Mouse (Mus musculus) stomach, postnatal 0 days (tissue): Measurements from ENCODE around the gene Pnp. TPM values are rescaled to one million over a fixed set of nuclear protein-coding genes. Genes with fewer than 3 reads are reported as not detected.
"Not testable (repeated sequence)": the region's sequence is repeated elsewhere in the genome, so short reads cannot be mapped to it uniquely, and the experiment has no call there.

Experiments
- ATAC-seq: fragments of 200-750 bp; cut with Nextera tagmentation; 2 replicates; pipeline ENCODE4 v1.8.0; 2017; ENCODE audit not compliant: low FRiP score, low TSS enrichment
- DNase-seq: peaks from one replicate; pipeline ENCODE4 v3.0.0-alpha.2; 2016; ENCODE audit warnings: low spot score
- H3K27ac ChIP-seq: fragments of 300-500 bp; sonication (generic); replicated peaks from 2 replicates; pipeline ENCODE4 v1.5.1; 2014; ENCODE audit warnings: mild to moderate bottlenecking, control low read depth
- H3K27me3 ChIP-seq: fragments of 300-500 bp; sonication (generic); 2 replicates; pipeline ENCODE4 v1.6.1; 2014; ENCODE audit warnings: low read length; ENCODE audit not compliant: control insufficient read depth, insufficient read depth
- H3K36me3 ChIP-seq: fragments of 300-500 bp; sonication (generic); 2 replicates; pipeline ENCODE4 v1.6.1; 2014; ENCODE audit warnings: low read length, mixed read lengths; ENCODE audit not compliant: control insufficient read depth, insufficient read depth
- H3K4me1 ChIP-seq: fragments of 300-500 bp; sonication (generic); replicated peaks from 2 replicates; pipeline ENCODE4 v1.6.1; 2014; ENCODE audit warnings: antibody characterized with exemption; ENCODE audit not compliant: control insufficient read depth, insufficient read depth
- H3K4me2 ChIP-seq: fragments of 300-500 bp; sonication (generic); replicated peaks from 2 replicates; pipeline ENCODE4 v1.6.1; 2014; ENCODE audit warnings: low read depth, mild to moderate bottlenecking, control low read depth, moderate library complexity
- H3K4me3 ChIP-seq: fragments of 300-500 bp; sonication (generic); 2 replicates; pipeline ENCODE4 v1.5.1; 2014; ENCODE audit warnings: low read depth, low read length, control low read depth
- H3K9ac ChIP-seq: fragments of 300-500 bp; sonication (generic); 2 replicates; pipeline ENCODE4 v1.6.1; 2014; ENCODE audit warnings: mild to moderate bottlenecking, low read length, control low read depth, mixed read lengths
- H3K9me3 ChIP-seq: fragments of 300-500 bp; sonication (generic); 2 replicates; pipeline ENCODE4 v1.6.1; 2016; ENCODE audit warnings: low read length; ENCODE audit not compliant: control insufficient read depth
- CTCF ChIP-seq: IDR thresholded peaks from 2 replicates; pipeline ENCODE4 v1.5.1; 2016; ENCODE audit warnings: antibody characterized with exemption, low read depth, mild to moderate bottlenecking, moderate library complexity
- EP300 ChIP-seq: optimal IDR thresholded peaks from 2 replicates; pipeline ENCODE3; 2016; ENCODE audit warnings: antibody characterized with exemption
- WGBS: fragments of 180-500 bp; shearing (Covaris S2); extraction: QIAGEN DNeasy Blood & Tissue Kit; methylation state at CpG from one replicate; pipeline ENCODE4 v1.1.7; 2014; 5-methylcytosine and 5-hydroxymethylcytosine counted together
- polyA plus RNA-seq: library from polyadenylated mRNA; unstranded; fragments of >200 nt; fragmentation: Nextera tagmentation; extraction: Ambion mirVana; gene quantifications from 2 replicates; pipeline ENCODE4 v1.2.1, GENCODE M21; 2015

Pnp gene
- polyA plus RNA-seq, 1 experiment from 2014 or later = 48.6 TPM

GRCm38 (mm10) chr14:50938119-50938908 lies 7.4 kb downstream of the Pnp start:
- H3K9me3 ChIP-seq = no peaks in the 10 kb centered on the region
- H3K4me3 ChIP-seq = no peak overlapping the region
- 70% methylated on average over 3 of the region's 3 CpGs for WGBS
- ATAC-seq (no peak), DNase-seq (no peak)
- TF ChIP-seq CTCF (no peak), EP300 (no peak)
- H3K36me3 ChIP-seq = no peaks in the 10 kb centered on the region
- no peak overlapping the region for H3K9ac ChIP-seq
- no peak overlapping the region for H3K27ac ChIP-seq
- no peak overlapping the region for H3K4me2 ChIP-seq
- no peaks in the 10 kb centered on the region for H3K4me1 ChIP-seq
- no peaks in the 10 kb centered on the region for H3K27me3 ChIP-seq

DNA sequence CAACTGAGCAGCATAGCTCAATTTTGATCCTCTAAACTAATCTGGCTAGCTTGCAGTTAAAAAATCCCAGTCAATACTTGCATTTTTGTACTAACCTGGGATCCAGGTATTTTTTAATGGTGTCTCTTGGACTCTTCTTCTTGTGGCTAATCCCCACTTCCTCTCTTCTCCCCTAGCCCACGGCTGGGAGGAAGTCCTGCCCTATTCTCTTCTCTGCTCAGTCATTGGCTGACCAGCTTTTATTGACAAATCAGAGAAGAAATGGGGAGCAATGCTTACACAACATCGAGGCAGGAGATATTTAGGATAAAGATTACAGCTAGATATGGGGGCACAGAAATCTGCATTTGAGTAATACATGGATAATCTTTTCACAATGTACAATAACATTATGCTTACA lies 8.1 kb downstream of the Pnp start:
- Histone ChIP-seq H3K9me3 (no peaks in the 10 kb centered on the region), H3K36me3 (no peaks in the 10 kb centered on the region), H3K4me1 (no peaks in the 10 kb centered on the region), H3K9ac (no peak overlapping the region), H3K4me3 (no peak overlapping the region), H3K27ac (no peak overlapping the region), H3K4me2 (no peak overlapping the region), H3K27me3 (no peaks in the 10 kb centered on the region)
- DNase-seq = no peak
- no peak for TF ChIP-seq CTCF
- TF ChIP-seq EP300 = no peak
- WGBS = 32% methylated on average over 2 of the region's 2 CpGs
- ATAC-seq = no peak

DNA sequence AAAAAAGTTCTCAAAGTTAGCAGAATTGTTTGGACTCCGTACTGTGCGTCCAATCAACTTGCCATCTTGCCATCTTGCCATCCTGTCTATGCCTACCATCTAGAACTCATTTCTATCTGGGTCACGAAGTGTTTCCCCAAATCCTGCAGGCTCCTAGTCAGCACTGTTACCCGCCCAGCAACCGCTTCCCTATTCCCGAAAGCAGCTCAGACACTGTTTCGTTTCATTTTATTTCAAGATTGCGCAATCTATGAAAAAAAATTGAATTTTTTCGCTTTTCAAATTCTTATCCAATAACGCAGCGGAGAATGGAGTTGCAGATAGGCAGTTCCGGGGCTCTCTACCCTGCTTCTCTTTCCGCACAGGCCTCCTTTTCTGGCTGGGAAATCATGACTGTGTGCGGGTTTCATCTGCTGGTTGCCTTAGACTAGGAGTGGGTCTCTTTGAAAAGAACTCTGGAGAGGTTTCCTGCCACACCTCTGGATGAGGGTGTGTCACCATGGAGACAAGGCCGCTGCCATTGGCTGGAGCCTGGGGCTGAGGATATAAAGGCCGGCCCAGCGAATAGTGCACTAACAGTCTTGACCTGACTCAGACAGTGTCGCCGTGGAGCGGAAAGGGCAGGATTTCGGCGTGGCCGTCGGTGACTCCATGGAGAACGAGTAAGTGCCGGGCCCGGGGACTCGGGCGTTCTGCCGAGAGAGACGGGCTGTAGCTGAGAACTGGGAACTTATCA lies 13.2 kb downstream of the Pnp start, which contains the start of gene Gm49342:
Gene Gm49342 (plus strand): TSS at position 586 of the 736 bp plus-strand sequence.
- TF ChIP-seq CTCF = no peak; the same call in none of the 2 replicates
- TF ChIP-seq EP300 = no peak
- no peaks in the 10 kb centered on the region for H3K4me1 ChIP-seq
- peak within 1 kb of the TSS; percentile 51 for H3K4me3 ChIP-seq
- peak within 1 kb of the TSS; percentile 57 for H3K9ac ChIP-seq
- H3K27me3 ChIP-seq = no peaks in the 10 kb centered on the region
- no peaks in the 10 kb centered on the region for H3K36me3 ChIP-seq
- no peaks in the 10 kb centered on the region for H3K9me3 ChIP-seq
- 10% methylated on average over 31 of the region's 31 CpGs for WGBS
- H3K4me2 ChIP-seq = peak within 1 kb of the TSS; percentile 69
- ATAC-seq = peak; percentile 100
- H3K27ac ChIP-seq = peak within 1 kb of the TSS; percentile 91
- peak; percentile 94 for DNase-seq

- Histone ChIP-seq H3K4me3 (peak overlapping the region; percentile 51), H3K27ac (peak overlapping the region; percentile 91), H3K9ac (peak overlapping the region; percentile 57), H3K4me2 (peak overlapping the region; percentile 69)
- H3K27me3 ChIP-seq, H3K4me1 ChIP-seq, H3K36me3 ChIP-seq, DNase-seq, H3K9me3 ChIP-seq: not testable (repeated sequence)
- under 1% methylated on average over 14 of the region's 15 CpGs for WGBS
- peak; percentile 49 for TF ChIP-seq CTCF
- ATAC-seq = peak; percentile 95
These were observed 13.8 kb downstream of the Pnp start for GRCm38 (mm10) chr14:50944668-50945033.

- H3K27me3 ChIP-seq, H3K4me1 ChIP-seq, H3K36me3 ChIP-seq, ATAC-seq, H3K9me3 ChIP-seq, DNase-seq: not testable (repeated sequence)
- Histone ChIP-seq H3K27ac (peak overlapping the region; percentile 91), H3K4me2 (peak overlapping the region; percentile 69), H3K9ac (peak overlapping the region; percentile 57), H3K4me3 (peak overlapping the region; percentile 51)
- 8% methylated on average over 6 of the region's 6 CpGs for WGBS
These were observed 14.2 kb downstream of the Pnp start for GRCm38 (mm10) chr14:50945081-50945480.

DNA sequence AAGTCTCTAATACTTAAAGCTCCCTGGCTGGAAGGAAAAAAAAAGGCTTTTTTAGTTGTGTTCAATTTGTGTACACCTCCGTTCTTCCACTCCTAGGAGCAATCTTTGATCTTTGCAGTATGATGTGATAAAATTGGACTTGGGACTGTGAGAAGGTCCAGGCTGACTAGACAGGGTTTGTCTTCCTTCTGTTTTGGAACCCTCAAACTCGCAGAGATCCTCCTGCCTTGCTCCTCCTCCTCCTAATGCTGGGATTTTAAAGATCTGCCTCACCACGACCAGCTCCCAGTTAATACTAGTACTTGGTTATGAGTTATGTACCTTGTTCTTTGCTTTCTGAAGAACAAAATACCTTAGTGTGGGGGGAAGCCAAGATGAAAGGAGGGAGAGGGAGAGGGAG lies 14.6 kb downstream of the Pnp start:
- not testable (repeated sequence) for H3K4me1 ChIP-seq, H3K36me3 ChIP-seq, ATAC-seq, H3K9me3 ChIP-seq, H3K27me3 ChIP-seq, DNase-seq
- peak overlapping the region; percentile 91; the same call in 1 of the 2 replicates for H3K27ac ChIP-seq
- H3K4me2 ChIP-seq = peak overlapping the region; percentile 69
- WGBS = 22% methylated on average over 3 of the region's 3 CpGs
- peak overlapping the region; percentile 57 for H3K9ac ChIP-seq
- peak overlapping the region; percentile 51 for H3K4me3 ChIP-seq
